Mouse (Mus musculus) embryonic fibroblast, embryonic 13.5 days (primary cell): ENCODE measurements at regions not wholly inside any gene's neighbourhood (a gene's known extent, or its start where the extent isn't known, plus 50 kb on each side); places are given as distances from the start of the nearest gene placed in this dataset.
A peak's percentile ranks its signal among the peaks of the same experiment; 100 is the strongest.
"Not testable (repeated sequence)": the region's sequence is repeated elsewhere in the genome, so short reads cannot be mapped to it uniquely, and the experiment has no call there.

Source experiments
- H3K27ac ChIP-seq: 2 replicates; pipeline ENCODE4 v1.5.1; 2012; ENCODE audit warnings: low read length, control low read depth, inconsistent platforms; ENCODE audit not compliant: insufficient read depth
- H3K4me1 ChIP-seq: 2 replicates; pipeline ENCODE4 v1.6.1; 2011; ENCODE audit warnings: low read length; ENCODE audit not compliant: control insufficient read depth, insufficient read depth
- H3K4me3 ChIP-seq: 2 replicates; pipeline ENCODE4 v1.5.1; 2011; ENCODE audit warnings: mild to moderate bottlenecking, control low read depth, low read length; ENCODE audit not compliant: insufficient read depth
- CTCF ChIP-seq: IDR thresholded peaks from 2 replicates; pipeline ENCODE4 v1.5.1; 2011; ENCODE audit warnings: mild to moderate bottlenecking, control low read depth, low read length, moderate library complexity, borderline replicate concordance; ENCODE audit not compliant: insufficient read depth
- POLR2A ChIP-seq: IDR thresholded peaks from 2 replicates; pipeline ENCODE4 v1.6.1; 2011; ENCODE audit warnings: low read depth, mild to moderate bottlenecking, control low read depth, low read length, moderate library complexity

- Histone ChIP-seq H3K27ac (no peak overlapping the region), H3K4me1 (no peaks in the 10 kb centered on the region), H3K4me3 (no peak overlapping the region)
- no peak for TF ChIP-seq CTCF
Measured at GRCm38 (mm10) chr7:118320307-118320706, 76.8 kb upstream of the Smg1 start.

DNA sequence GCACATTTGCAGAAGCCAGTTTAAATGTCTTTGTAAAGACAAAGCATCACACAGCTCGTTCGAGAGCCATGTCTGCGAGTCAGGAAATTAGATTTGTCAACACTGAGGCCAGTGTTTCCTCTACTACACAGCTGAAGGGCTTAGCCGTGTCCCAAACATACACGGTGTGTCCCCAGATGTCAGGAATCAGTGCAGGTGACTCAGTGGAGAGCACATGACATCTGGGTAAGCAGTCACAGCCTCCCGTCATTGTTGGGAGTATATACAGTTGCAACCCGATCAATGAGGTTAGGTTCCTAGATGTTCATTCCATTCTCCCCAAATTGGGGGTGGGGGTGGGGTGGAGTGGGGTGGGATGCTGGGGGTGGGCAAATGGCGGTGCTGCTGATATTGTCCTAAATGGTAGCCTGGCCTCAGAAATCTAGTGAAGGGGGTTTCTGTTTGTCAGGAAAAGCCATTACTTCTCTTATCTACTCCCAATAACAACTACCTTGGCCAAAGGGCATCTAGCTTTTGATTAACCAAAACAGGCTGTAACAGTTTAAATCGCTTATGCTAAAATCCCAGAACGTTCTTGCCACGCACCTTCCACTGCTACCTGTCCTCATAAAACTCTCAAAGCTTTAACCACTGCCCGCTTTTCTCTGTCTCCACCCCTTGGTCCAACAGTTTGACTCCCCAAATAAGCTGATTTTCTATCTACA is 75.1 kb upstream of the Smg1 start:
- Histone ChIP-seq H3K4me3 (no peak overlapping the region), H3K27ac (no peak overlapping the region), H3K4me1 (no peaks in the 10 kb centered on the region)
- no peak for TF ChIP-seq CTCF
- no peak for TF ChIP-seq POLR2A

DNA sequence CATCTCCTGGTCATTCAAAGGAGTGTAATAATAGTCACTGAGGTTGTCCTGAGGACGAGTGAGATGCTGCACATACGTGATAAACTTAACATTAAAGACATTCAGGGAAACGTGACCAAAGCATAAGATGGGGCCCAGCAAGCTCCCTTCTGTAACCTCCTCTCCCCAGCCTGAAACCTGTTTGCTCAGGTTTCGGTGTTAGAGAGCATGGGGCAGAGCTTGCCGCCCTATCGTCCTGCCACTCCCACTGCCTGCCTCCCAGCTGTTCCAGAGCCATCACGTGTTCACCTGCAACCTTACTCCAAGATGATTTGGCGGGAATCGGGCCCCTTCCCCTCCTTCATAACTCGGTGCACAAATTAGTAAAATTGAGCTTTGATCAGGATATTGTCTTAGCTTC is 71.4 kb upstream of the Smg1 start:
- H3K4me3 ChIP-seq, H3K4me1 ChIP-seq, H3K27ac ChIP-seq: not testable (repeated sequence)

GRCm38 (mm10) chr7:118314228-118314658 is 70.8 kb upstream of the Smg1 start:
- no peak for TF ChIP-seq CTCF
- TF ChIP-seq POLR2A = no peak
- H3K4me3 ChIP-seq = no peak overlapping the region
- H3K27ac ChIP-seq = no peak overlapping the region
- no peaks in the 10 kb centered on the region for H3K4me1 ChIP-seq

DNA sequence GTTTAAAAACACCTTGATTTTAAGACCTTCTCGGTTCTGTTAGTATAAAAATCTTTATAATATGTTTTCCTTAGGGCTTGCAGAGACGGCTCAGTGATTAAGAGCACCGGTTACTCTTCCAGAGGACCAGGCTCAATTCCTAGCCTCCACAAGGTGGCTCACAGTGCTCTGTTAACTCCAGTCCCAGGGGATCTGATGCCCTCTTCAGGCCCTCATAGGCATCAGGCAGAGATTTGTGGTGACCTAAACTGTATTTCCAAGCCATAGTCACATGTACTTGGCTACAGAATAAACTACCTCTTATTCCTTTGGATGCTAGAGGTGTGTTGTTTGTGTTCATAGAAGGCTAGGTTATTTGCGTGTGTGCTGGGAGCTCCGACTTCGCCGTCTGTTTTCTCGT is 70.3 kb upstream of the Smg1 start:
- TF ChIP-seq POLR2A = no peak
- no peak for TF ChIP-seq CTCF
- H3K4me1 ChIP-seq = no peaks in the 10 kb centered on the region
- H3K27ac ChIP-seq = no peak overlapping the region
- no peak overlapping the region for H3K4me3 ChIP-seq

GRCm38 (mm10) chr7:118309733-118310132 is 66.3 kb upstream of the Smg1 start:
- Histone ChIP-seq H3K27ac (no peak overlapping the region), H3K4me1 (no peaks in the 10 kb centered on the region), H3K4me3 (no peak overlapping the region)
- no peak for TF ChIP-seq CTCF
- TF ChIP-seq POLR2A = no peak

GRCm38 (mm10) chr7:118308882-118309281 is 65.4 kb upstream of the Smg1 start:
- Histone ChIP-seq H3K27ac (no peak overlapping the region), H3K4me3 (no peak overlapping the region), H3K4me1 (no peaks in the 10 kb centered on the region)
- TF ChIP-seq CTCF = no peak
- TF ChIP-seq POLR2A = no peak

DNA sequence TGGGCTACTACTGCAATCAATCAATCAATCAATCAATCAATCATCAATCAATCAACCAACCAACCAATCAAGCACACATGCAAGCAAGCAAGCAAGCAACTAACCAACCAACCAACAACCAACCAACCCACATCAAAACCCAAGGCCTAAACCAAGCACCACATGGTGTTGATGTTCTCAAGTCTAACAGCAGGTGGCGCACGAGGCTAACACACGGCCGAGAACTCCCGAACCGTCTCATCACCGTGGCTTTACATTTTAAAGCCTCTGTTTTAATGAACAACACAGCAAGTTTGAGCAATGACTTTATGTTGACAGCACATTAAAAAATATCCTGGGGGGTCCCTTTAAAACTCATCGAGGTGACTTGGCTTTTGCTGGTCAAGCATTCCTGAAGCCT is 61.3 kb upstream of the Smg1 start:
- Histone ChIP-seq H3K27ac (no peak overlapping the region), H3K4me1 (no peaks in the 10 kb centered on the region), H3K4me3 (no peak overlapping the region)
- TF ChIP-seq CTCF = peak; percentile 96
- TF ChIP-seq POLR2A = no peak

DNA sequence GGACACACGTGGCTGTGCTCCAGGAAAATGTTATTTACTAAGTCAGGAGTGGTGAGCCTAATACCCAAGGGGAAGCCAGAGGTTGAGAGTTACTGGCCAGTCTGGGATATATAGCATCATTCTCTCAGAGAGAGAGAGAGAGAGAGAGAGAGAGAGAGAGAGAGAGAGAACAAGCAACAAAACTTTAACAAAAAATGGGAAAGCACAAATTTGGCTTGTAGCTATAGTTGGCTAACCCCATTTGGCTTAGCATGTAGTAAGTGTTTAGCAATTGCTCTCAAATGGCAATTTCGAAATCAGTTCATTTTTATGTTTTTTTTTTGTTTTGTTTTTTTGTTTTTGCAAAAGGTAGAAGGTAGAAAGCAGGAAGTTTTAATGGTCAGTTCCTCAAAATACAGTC is 60.9 kb upstream of the Smg1 start:
- no peak overlapping the region for H3K4me3 ChIP-seq
- no peaks in the 10 kb centered on the region for H3K4me1 ChIP-seq
- no peak for TF ChIP-seq POLR2A
- TF ChIP-seq CTCF = no peak
- no peak overlapping the region for H3K27ac ChIP-seq

GRCm38 (mm10) chr7:118303921-118304320 is 60.5 kb upstream of the Smg1 start:
- Histone ChIP-seq H3K4me3 (no peak overlapping the region), H3K4me1 (no peaks in the 10 kb centered on the region), H3K27ac (no peak overlapping the region)
- no peak for TF ChIP-seq POLR2A
- no peak for TF ChIP-seq CTCF

DNA sequence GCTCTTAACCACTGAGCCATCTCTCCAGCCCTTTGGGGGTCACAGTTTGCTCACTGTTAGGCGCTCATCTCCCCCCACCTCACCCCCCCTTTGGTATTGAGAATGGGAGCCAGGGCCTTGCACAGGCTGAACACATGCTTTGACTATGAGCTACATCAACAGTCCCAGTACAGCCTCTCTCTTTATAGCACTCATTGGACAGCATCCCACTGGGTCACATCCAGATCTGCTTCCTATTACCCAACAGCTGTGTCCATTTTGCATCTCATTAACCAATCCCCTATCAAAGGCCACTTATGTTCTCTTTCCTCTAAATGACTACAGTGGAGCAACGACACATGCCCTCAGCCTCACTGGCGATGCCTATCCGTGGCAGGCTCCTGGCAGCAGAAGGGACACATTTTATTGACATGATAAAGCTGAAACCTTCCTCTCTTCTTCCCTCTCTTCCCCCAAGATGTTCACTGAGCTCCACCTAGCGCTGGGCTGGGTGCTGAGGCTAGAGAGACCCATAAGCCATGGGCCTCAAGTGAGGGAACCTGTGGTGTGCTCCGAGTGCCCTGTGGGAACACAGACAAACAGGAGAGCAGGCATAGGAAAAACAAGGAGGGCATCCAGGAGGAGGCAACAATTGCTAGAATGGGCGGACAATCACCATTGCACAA is 57.3 kb upstream of the Smg1 start:
- H3K4me3 ChIP-seq = no peak overlapping the region
- H3K4me1 ChIP-seq = no peaks in the 10 kb centered on the region
- TF ChIP-seq POLR2A = no peak
- peak; percentile 27; the same call in 1 of the 2 replicates for TF ChIP-seq CTCF
- H3K27ac ChIP-seq = no peak overlapping the region
